Mouse (Mus musculus) mesoderm, embryonic 11.5 days (tissue): ENCODE results near the gene Ccdc191.

Experiments
- DNase-seq: peaks from one replicate; pipeline ENCODE4 v3.0.0-alpha.2; 2012; ENCODE audit warnings: low read depth, low spot score

Gene Ccdc191

DNA sequence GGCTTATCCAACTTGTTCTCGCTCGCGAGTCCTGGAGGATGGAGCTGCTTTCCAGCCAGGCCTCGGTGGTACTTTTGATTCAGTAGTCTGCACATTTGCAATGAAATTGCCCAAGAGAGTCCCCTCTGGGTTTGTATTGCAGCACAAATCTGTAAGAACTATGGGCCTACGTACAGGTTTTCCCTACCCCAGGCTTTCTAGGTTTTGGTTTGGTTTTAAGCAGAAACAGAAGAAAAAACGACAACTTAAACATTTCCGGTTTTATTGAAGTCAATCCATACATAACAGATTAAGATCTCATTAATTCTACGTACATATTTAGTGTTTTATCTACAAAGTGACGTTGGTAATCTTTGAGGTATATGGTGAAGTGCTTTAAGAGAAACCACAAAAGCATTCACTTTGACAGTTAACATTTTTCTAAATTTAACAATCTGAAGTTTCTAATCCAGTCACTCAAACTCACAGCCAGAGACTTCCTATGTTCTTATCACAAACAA lies 90.6 kb downstream of the Ccdc191 start:
- DNase-seq, result no peak

DNA sequence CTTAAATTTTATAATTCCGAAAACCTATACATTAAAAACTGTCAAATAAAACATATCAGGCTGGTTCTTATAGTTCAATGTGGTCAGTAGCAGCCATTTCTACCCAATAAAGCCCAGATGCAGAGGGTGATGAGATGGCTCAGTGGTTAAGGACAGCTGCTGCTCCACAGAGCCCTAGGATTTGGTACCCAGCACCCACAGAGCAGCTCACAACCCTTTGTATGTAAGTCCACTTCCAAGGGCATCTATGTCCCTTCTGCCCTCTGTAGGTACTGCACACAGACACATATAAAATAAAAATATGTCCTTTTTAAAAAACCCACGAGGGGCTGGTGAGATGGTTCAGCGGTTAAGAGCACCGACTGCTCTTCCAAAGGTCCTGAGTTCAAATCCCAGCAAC lies 96.7 kb downstream of the Ccdc191 start:
- no peak for DNase-seq

DNA sequence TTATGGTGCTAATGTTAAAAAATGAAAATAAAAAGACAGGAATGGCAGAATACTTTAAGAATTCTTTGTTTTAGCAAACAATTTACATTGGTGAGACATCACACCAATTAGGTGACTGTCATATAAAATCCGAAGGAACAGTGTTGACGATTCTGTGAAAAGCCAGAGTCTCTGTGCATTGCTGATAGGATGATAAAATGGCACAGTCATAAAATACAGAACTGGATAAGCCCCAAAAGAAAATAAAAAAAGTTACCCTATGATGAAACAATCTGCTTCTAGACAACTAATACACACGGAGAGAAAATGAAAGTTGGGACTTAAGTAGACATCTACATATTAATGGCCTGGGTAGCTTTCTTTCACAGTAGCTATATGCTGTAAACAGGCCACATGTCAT lies 105.0 kb downstream of the Ccdc191 start:
- DNase-seq, result no peak

DNA sequence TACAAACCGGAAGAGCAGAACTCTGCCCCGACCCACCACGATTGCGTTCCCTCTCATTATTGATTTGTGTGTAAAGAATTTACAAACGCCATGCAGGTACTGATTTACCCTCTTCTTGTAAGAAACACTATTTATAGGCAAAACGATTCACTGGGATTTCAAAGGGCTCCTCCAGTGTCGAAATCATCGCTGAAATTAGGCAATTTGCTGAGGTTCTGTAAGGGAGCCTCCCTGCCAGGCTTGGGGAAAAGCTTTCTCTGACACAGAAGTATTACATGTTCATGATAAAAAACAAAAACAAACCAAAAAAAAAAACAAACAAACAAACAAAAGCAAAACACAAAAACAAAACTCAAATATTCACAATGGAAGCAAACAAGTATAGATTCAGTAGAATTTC lies 109.5 kb downstream of the Ccdc191 start:
- DNase-seq, result no peak

DNA sequence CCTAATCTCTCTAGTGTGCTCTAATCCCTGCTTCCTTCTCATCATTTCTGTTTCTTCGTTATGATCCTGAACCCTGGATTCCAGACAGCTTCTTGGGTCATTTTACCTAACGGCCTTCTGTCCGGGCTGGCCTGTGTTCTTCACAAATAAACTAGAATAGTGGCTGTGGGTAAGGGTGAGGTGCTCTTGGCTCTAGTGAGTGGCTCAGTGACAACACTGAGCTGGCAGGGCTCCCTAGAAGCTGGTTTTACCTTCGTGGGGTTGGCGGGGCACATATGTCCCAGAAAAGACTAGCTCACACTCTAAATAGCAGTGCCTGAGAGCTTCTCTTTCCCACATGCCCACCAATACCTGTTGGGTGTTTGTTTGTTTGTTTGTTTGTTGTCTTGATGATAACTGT lies 109.9 kb downstream of the Ccdc191 start:
- no peak for DNase-seq

DNA sequence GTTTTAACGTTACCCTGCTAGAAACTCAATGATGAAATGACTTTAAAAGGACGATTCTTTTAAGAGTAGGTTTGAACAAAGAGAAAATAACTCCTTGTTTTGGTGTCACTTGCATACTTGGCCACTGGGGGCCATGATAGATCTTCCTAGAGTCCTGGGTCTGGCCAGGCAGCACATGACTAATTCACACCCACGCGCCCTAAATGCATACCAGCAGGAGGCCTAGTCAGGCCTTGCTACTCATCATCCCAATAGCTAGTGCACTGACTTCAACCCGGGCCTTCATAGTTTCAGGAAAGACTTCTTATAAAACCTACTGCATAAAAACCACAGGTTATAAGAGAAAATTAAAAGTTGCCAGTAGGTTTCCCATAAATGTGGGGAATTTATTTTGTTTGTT lies 112.5 kb downstream of the Ccdc191 start:
- DNase-seq, result no peak

DNA sequence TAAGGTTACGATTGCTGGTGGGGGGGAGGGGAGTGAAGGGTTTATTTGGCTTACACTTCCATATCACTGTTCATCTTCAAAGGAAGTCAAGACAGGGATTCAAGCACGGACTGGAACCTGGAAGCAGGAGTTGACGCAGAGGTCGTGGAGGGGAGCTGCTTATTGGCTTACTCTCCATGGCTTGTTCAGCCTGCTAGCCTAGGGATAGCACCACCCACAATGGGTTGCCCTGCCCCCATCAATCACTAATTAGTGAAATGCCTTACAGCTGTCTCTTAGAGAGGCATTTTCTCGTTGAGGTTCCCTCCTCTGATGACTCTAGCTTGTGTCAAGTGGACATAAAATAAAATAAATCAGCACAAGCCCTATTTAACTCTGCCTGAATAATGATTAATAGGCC lies 121.4 kb downstream of the Ccdc191 start:
- no peak for DNase-seq
